Mouse (Mus musculus) heart, postnatal 4 days (tissue): ENCODE data around the gene Prdx5. TPM values are rescaled to one million over a fixed set of nuclear protein-coding genes. Genes with fewer than 3 reads are reported as not detected.
A peak's percentile ranks its signal among the peaks of the same experiment; 100 is the strongest.

Source experiments
- DNase-seq: peaks from one replicate; pipeline ENCODE4 v3.0.0; 2021
- total RNA-seq, 2 experiments: library from RNA; stranded (reverse); gene quantifications; 2 replicates each; pipeline ENCODE4 v1.2.3; 2021

Prdx5 gene
- total RNA-seq, 2 experiments from 2014 or later = 309 to 336 TPM

GRCm38 (mm10) chr19:6937541-6938465 is 27.9 kb upstream of the Prdx5 start:
- no peak for DNase-seq

GRCm38 (mm10) chr19:6936299-6936698 is 26.4 kb upstream of the Prdx5 start:
- no peak for DNase-seq

GRCm38 (mm10) chr19:6934195-6934977 is 24.5 kb upstream of the Prdx5 start, which contains the start of gene Kcnk4:
Kcnk4 (minus strand) TSS chr19:6934515.
- no peak for DNase-seq

- no peak for DNase-seq
These were observed 23.7 kb upstream of the Prdx5 start for GRCm38 (mm10) chr19:6933436-6934194.

- no peak for DNase-seq
These were observed 23.2 kb upstream of the Prdx5 start for GRCm38 (mm10) chr19:6933102-6933435.

GRCm38 (mm10) chr19:6932018-6932417 is 22.1 kb upstream of the Prdx5 start:
- DNase-seq = no peak

- no peak for DNase-seq
These were observed 21.1 kb upstream of the Prdx5 start for GRCm38 (mm10) chr19:6931002-6931401.

- DNase-seq = no peak
These were observed 18.2 kb upstream of the Prdx5 start for GRCm38 (mm10) chr19:6928080-6928479.

- DNase-seq = peak; percentile 55
These were observed 16.8 kb upstream of the Prdx5 start for GRCm38 (mm10) chr19:6926559-6927255.

- no peak for DNase-seq
These were observed 15.9 kb upstream of the Prdx5 start for GRCm38 (mm10) chr19:6925611-6926329.

- DNase-seq = no peak
These were observed 15.3 kb upstream of the Prdx5 start, which contains the start of gene Catsperz for GRCm38 (mm10) chr19:6925307-6925573. Catsperz (minus strand) TSS chr19:6925380.

- peak; percentile 92 for DNase-seq
These were observed 14.8 kb upstream of the Prdx5 start for GRCm38 (mm10) chr19:6924461-6925306.

- DNase-seq = no peak
These were observed 13.2 kb upstream of the Prdx5 start for GRCm38 (mm10) chr19:6922901-6923735.

- DNase-seq = peak; percentile 100
These were observed 12.0 kb upstream of the Prdx5 start, which contains the start of gene Esrra for GRCm38 (mm10) chr19:6921647-6922567. Esrra (minus strand) TSS chr19:6921813.

- peak; percentile 63 for DNase-seq
These were observed 11.1 kb upstream of the Prdx5 start for GRCm38 (mm10) chr19:6920741-6921636.

- peak; percentile 47 for DNase-seq
These were observed 10.2 kb upstream of the Prdx5 start for GRCm38 (mm10) chr19:6919876-6920740.
